Mouse (Mus musculus): ENCODE measurements around the gene Wwp2. TPM values are rescaled to one million over a fixed set of nuclear protein-coding genes. Genes with fewer than 3 reads are reported as not detected.

Wwp2 gene
- polyA plus RNA-seq, 1 experiment from 2014 or later = 39.0 TPM

- ATAC-seq = no peak
- Histone ChIP-seq H3K27me3 (ENCODE audit: control insufficient read depth, insufficient read depth, low read depth, low read length) (no peaks in the 10 kb centered on the region), H3K4me1 (ENCODE audit: control insufficient read depth, insufficient read depth, low read length) (no peaks in the 10 kb centered on the region), H3K4me3 (ENCODE audit: low read depth, low read length) (no peak overlapping the region), H3K27ac (ENCODE audit: low read length) (no peak overlapping the region), H3K36me3 (ENCODE audit: control insufficient read depth, insufficient read depth, low read length) (no peaks in the 10 kb centered on the region; the same call in 1 of the 2 replicates), H3K9me3 (replicated peaks; ENCODE audit: control insufficient read depth, low read length, poor library complexity, severe bottlenecking) (no peaks in the 10 kb centered on the region), H3K9ac (ENCODE audit: low read depth, low read length) (no peak overlapping the region), H3K4me2 (ENCODE audit: low read length) (no peak overlapping the region)
- WGBS = 74% methylated on average over 15 of the region's 16 CpGs
Measured at GRCm38 (mm10) chr8:107560820-107561536, 124.8 kb downstream of the Wwp2 start.

- 76% methylated on average over 9 of the region's 9 CpGs for WGBS
- Histone ChIP-seq H3K27me3 (ENCODE audit: control insufficient read depth, insufficient read depth, low read depth, low read length) (no peaks in the 10 kb centered on the region), H3K36me3 (ENCODE audit: control insufficient read depth, insufficient read depth, low read length) (no peaks in the 10 kb centered on the region), H3K4me1 (ENCODE audit: control insufficient read depth, insufficient read depth, low read length) (no peaks in the 10 kb centered on the region), H3K9me3 (replicated peaks; ENCODE audit: control insufficient read depth, low read length, poor library complexity, severe bottlenecking) (no peaks in the 10 kb centered on the region), H3K27ac (ENCODE audit: low read length) (no peak overlapping the region), H3K9ac (ENCODE audit: low read depth, low read length) (no peak overlapping the region), H3K4me3 (ENCODE audit: low read depth, low read length) (no peak overlapping the region), H3K4me2 (ENCODE audit: low read length) (no peak overlapping the region)
- no peak for ATAC-seq
Measured at GRCm38 (mm10) chr8:107562164-107562563, 126.0 kb downstream of the Wwp2 start.

GRCm38 (mm10) chr8:107571046-107571445 is 134.9 kb downstream of the Wwp2 start:
- WGBS = 85% methylated on average over 2 of the region's 2 CpGs
- H3K27me3 ChIP-seq (ENCODE audit: control insufficient read depth, insufficient read depth, low read depth, low read length) = no peaks in the 10 kb centered on the region
- H3K4me3 ChIP-seq (ENCODE audit: low read depth, low read length) = no peak overlapping the region
- no peaks in the 10 kb centered on the region for H3K4me1 ChIP-seq (ENCODE audit: control insufficient read depth, insufficient read depth, low read length)
- H3K4me2 ChIP-seq (ENCODE audit: low read length) = no peak overlapping the region
- no peaks in the 10 kb centered on the region for H3K36me3 ChIP-seq (ENCODE audit: control insufficient read depth, insufficient read depth, low read length)
- no peak overlapping the region for H3K27ac ChIP-seq (ENCODE audit: low read length)
- no peak overlapping the region for H3K9ac ChIP-seq (ENCODE audit: low read depth, low read length)
- H3K9me3 ChIP-seq (replicated peaks; ENCODE audit: control insufficient read depth, low read length, poor library complexity, severe bottlenecking) = no peaks in the 10 kb centered on the region
- ATAC-seq = no peak

- no peaks in the 10 kb centered on the region for H3K9me3 ChIP-seq (replicated peaks; ENCODE audit: control insufficient read depth, low read length, poor library complexity, severe bottlenecking)
- peaks cover 4% of the 10 kb centered on the region; the same call in 1 of the 2 replicates for H3K4me1 ChIP-seq (ENCODE audit: control insufficient read depth, insufficient read depth, low read length)
- no peaks in the 10 kb centered on the region for H3K27me3 ChIP-seq (ENCODE audit: control insufficient read depth, insufficient read depth, low read depth, low read length)
- no peak overlapping the region for H3K4me2 ChIP-seq (ENCODE audit: low read length)
- ATAC-seq = no peak
- no peak overlapping the region for H3K27ac ChIP-seq (ENCODE audit: low read length)
- no peak overlapping the region for H3K4me3 ChIP-seq (ENCODE audit: low read depth, low read length)
- no peak overlapping the region for H3K9ac ChIP-seq (ENCODE audit: low read depth, low read length)
- H3K36me3 ChIP-seq (ENCODE audit: control insufficient read depth, insufficient read depth, low read length) = no peaks in the 10 kb centered on the region
- 89% methylated on average over 7 of the region's 7 CpGs for WGBS
Measured at GRCm38 (mm10) chr8:107571486-107572135, 135.4 kb downstream of the Wwp2 start.

- WGBS = 60% methylated on average over 4 of the region's 4 CpGs
- no peak overlapping the region for H3K27ac ChIP-seq (ENCODE audit: low read length)
Measured at GRCm38 (mm10) chr8:107572497-107572896, 136.3 kb downstream of the Wwp2 start.

GRCm38 (mm10) chr8:107574771-107575170 is 138.6 kb downstream of the Wwp2 start:
- H3K9me3 ChIP-seq (replicated peaks; ENCODE audit: control insufficient read depth, low read length, poor library complexity, severe bottlenecking) = no peaks in the 10 kb centered on the region
- WGBS = 84% methylated on average over 3 of the region's 3 CpGs

More at GRCm38 (mm10) chr8:107572497-107572896, 136.3 kb downstream of the Wwp2 start:
- Histone ChIP-seq H3K9ac (ENCODE audit: low read depth, low read length) (no peak overlapping the region), H3K27me3 (ENCODE audit: control insufficient read depth, insufficient read depth, low read depth, low read length) (no peaks in the 10 kb centered on the region), H3K9me3 (replicated peaks; ENCODE audit: control insufficient read depth, low read length, poor library complexity, severe bottlenecking) (no peaks in the 10 kb centered on the region), H3K4me2 (ENCODE audit: low read length) (no peak overlapping the region), H3K36me3 (ENCODE audit: control insufficient read depth, insufficient read depth, low read length) (no peaks in the 10 kb centered on the region), H3K4me3 (ENCODE audit: low read depth, low read length) (no peak overlapping the region), H3K4me1 (ENCODE audit: control insufficient read depth, insufficient read depth, low read length) (peaks cover 4% of the 10 kb centered on the region; the same call in 1 of the 2 replicates)
- ATAC-seq = no peak

GRCm38 (mm10) chr8:107576702-107577101 is 140.5 kb downstream of the Wwp2 start:
- Histone ChIP-seq H3K4me1 (ENCODE audit: control insufficient read depth, insufficient read depth, low read length) (peaks cover 4% of the 10 kb centered on the region; the same call in 1 of the 2 replicates), H3K9me3 (replicated peaks; ENCODE audit: control insufficient read depth, low read length, poor library complexity, severe bottlenecking) (no peaks in the 10 kb centered on the region), H3K36me3 (ENCODE audit: control insufficient read depth, insufficient read depth, low read length) (peaks cover 22% of the 10 kb centered on the region), H3K4me3 (ENCODE audit: low read depth, low read length) (peak overlapping the region; percentile 17; the same call in 1 of the 2 replicates), H3K9ac (ENCODE audit: low read depth, low read length) (peak overlapping the region; percentile 37; the same call in 1 of the 2 replicates), H3K27me3 (ENCODE audit: control insufficient read depth, insufficient read depth, low read depth, low read length) (no peaks in the 10 kb centered on the region), H3K27ac (ENCODE audit: low read length) (peak overlapping the region; percentile 50), H3K4me2 (ENCODE audit: low read length) (peak overlapping the region; percentile 51)
- WGBS = 8% methylated on average over 10 of the region's 10 CpGs
- ATAC-seq = peak; percentile 51; the same call in 1 of the 2 replicates

More at GRCm38 (mm10) chr8:107574771-107575170, 138.6 kb downstream of the Wwp2 start:
- Histone ChIP-seq H3K4me1 (ENCODE audit: control insufficient read depth, insufficient read depth, low read length) (peaks cover 4% of the 10 kb centered on the region; the same call in 1 of the 2 replicates), H3K27me3 (ENCODE audit: control insufficient read depth, insufficient read depth, low read depth, low read length) (no peaks in the 10 kb centered on the region), H3K9ac (ENCODE audit: low read depth, low read length) (no peak overlapping the region), H3K4me3 (ENCODE audit: low read depth, low read length) (no peak overlapping the region), H3K36me3 (ENCODE audit: control insufficient read depth, insufficient read depth, low read length) (peaks cover 8% of the 10 kb centered on the region), H3K27ac (ENCODE audit: low read length) (no peak overlapping the region), H3K4me2 (ENCODE audit: low read length) (no peak overlapping the region)
- no peak for ATAC-seq

- ATAC-seq = no peak
- H3K4me1 ChIP-seq (ENCODE audit: control insufficient read depth, insufficient read depth, low read length) = peaks cover 4% of the 10 kb centered on the region; the same call in 1 of the 2 replicates
- H3K4me3 ChIP-seq (ENCODE audit: low read depth, low read length) = no peak overlapping the region
- H3K27me3 ChIP-seq (ENCODE audit: control insufficient read depth, insufficient read depth, low read depth, low read length) = no peaks in the 10 kb centered on the region
- no peaks in the 10 kb centered on the region for H3K9me3 ChIP-seq (replicated peaks; ENCODE audit: control insufficient read depth, low read length, poor library complexity, severe bottlenecking)
- H3K36me3 ChIP-seq (ENCODE audit: control insufficient read depth, insufficient read depth, low read length) = peaks cover 31% of the 10 kb centered on the region
- 92% methylated on average over 4 of the region's 4 CpGs for WGBS
- no peak overlapping the region for H3K4me2 ChIP-seq (ENCODE audit: low read length)
- H3K9ac ChIP-seq (ENCODE audit: low read depth, low read length) = no peak overlapping the region
- H3K27ac ChIP-seq (ENCODE audit: low read length) = no peak overlapping the region
Measured at GRCm38 (mm10) chr8:107577640-107578039, 141.5 kb downstream of the Wwp2 start.

- H3K27ac ChIP-seq (ENCODE audit: low read length) = no peak overlapping the region
- H3K9me3 ChIP-seq (replicated peaks; ENCODE audit: control insufficient read depth, low read length, poor library complexity, severe bottlenecking) = no peaks in the 10 kb centered on the region
- 95% methylated on average over 8 of the region's 8 CpGs for WGBS
- no peak overlapping the region for H3K9ac ChIP-seq (ENCODE audit: low read depth, low read length)
- H3K27me3 ChIP-seq (ENCODE audit: control insufficient read depth, insufficient read depth, low read depth, low read length) = no peaks in the 10 kb centered on the region
- ATAC-seq = no peak
- no peak overlapping the region for H3K4me3 ChIP-seq (ENCODE audit: low read depth, low read length)
- peaks cover 34% of the 10 kb centered on the region for H3K36me3 ChIP-seq (ENCODE audit: control insufficient read depth, insufficient read depth, low read length)
- H3K4me2 ChIP-seq (ENCODE audit: low read length) = no peak overlapping the region
- peaks cover 4% of the 10 kb centered on the region; the same call in 1 of the 2 replicates for H3K4me1 ChIP-seq (ENCODE audit: control insufficient read depth, insufficient read depth, low read length)
Measured at GRCm38 (mm10) chr8:107578132-107578531, 142.0 kb downstream of the Wwp2 start.

Data from midbrain, embryonic 16.5 days (tissue).